Mouse (Mus musculus): ENCODE measurements around the gene Paxip1. TPM values are rescaled to one million over a fixed set of nuclear protein-coding genes. Genes with fewer than 3 reads are reported as not detected.
A peak's percentile ranks its signal among the peaks of the same experiment; 100 is the strongest.

The Paxip1 gene
- total RNA-seq, 2 experiments from 2014 or later = 40.9 to 47.9 TPM

- no peak for DNase-seq (ENCODE audit: low spot score in 2 of 2)
These were observed 60.1 kb downstream of the Paxip1 start for GRCm38 (mm10) chr5:27731392-27731791.

GRCm38 (mm10) chr5:27730666-27731065 is 60.8 kb downstream of the Paxip1 start:
- DNase-seq (ENCODE audit: low spot score in 2 of 2) = peak in 1 of 2 experiments; percentile 28

DNA sequence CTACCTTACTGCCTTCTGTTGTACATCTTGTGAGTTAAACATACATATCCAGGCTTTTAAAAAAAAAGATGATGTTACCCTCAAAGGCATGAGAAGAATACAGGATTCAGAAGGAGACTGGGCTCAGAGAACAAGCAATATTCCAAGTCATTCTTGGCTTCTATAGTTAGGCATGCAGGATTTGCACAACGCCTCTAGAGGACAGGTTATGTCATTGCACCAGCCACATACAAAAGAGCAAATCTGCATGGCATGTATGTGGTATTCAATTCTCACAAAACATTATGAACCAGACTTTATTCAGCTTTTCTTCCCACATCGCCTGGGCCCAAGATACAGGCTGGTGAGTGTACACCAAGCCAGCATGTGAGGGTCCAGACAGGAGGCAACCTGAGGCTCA is 67.0 kb downstream of the Paxip1 start:
- DNase-seq (ENCODE audit: low spot score in 2 of 2) = no peak

DNA sequence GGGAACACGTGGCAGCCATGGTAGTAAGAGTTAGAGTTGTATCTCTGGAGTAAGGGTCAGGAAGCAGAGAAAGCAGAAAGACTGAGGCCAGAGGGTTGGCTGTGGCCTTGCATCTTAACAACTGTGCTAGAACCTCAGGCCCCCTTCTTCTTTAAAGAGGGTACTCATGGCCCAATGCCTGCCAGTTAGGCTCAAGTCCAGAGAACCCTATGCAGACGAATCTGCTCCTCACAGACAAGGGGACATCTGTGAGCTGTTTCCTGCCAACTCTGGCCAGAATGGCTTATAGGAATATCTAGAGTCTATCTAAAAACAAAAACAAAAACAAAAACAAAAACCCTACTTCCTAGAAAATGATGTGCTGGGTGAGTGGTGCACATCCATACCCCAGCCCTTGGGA is 72.2 kb downstream of the Paxip1 start:
- DNase-seq (ENCODE audit: low spot score in 2 of 2) = no peak

GRCm38 (mm10) chr5:27717301-27717700 is 74.2 kb downstream of the Paxip1 start:
- DNase-seq (ENCODE audit: low spot score in 2 of 2) = peak in 1 of 2 experiments; percentile 26

- peak in 1 of 2 experiments; percentile 34 for DNase-seq (ENCODE audit: low spot score in 2 of 2)
These were observed 75.5 kb downstream of the Paxip1 start for GRCm38 (mm10) chr5:27716026-27716425.

- no peak for DNase-seq (ENCODE audit: low spot score in 2 of 2)
These were observed 77.1 kb downstream of the Paxip1 start for GRCm38 (mm10) chr5:27714356-27714755.

GRCm38 (mm10) chr5:27711461-27712192 is 79.9 kb downstream of the Paxip1 start:
- DNase-seq (ENCODE audit: low spot score in 2 of 2) = no peak

GRCm38 (mm10) chr5:27708209-27708608 is 83.3 kb downstream of the Paxip1 start:
- DNase-seq (ENCODE audit: low spot score in 2 of 2) = no peak

DNA sequence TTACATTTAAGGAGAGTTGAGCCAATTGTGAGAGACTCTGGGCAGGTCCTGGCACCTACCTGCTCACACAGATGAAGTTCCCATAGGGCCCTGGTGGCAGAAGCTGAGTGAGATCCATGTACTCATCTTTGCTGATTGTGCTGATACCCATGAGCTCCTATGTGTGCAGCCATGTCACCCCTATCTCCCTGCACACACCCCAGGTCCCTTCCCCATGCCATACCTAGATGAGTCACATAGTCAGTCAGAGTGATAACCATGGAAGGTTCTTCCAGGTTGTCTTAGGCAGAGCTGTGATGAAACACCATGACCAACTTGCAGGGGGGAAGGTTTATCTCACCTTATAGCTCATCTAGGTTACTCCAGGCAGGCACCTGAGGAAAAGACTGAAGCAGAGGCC is 84.2 kb downstream of the Paxip1 start:
- no peak for DNase-seq (ENCODE audit: low spot score in 2 of 2)

- DNase-seq (ENCODE audit: low spot score in 2 of 2) = no peak
These were observed 84.9 kb downstream of the Paxip1 start for GRCm38 (mm10) chr5:27706551-27706950.

GRCm38 (mm10) chr5:27705020-27705419 is 86.5 kb downstream of the Paxip1 start:
- no peak for DNase-seq (ENCODE audit: low spot score in 2 of 2)

DNA sequence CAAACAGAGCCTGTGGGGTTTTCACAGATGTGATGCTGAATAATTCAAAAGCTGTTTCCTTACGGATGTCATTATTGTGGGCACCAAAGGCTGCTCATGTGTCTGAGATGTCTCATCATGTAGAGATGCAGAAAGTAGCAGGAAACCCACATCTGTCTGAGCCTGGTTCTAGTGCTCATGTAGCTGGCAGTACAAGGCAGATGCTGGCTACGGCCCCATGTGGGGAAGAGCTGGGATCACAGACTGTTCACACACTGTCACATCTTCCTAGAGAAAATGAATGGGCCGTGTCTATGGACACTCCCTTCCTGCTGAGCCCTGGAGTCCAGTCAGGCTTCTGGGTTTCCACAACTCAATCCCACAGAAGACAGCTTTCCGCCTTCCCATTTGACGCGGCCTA is 89.0 kb downstream of the Paxip1 start:
- DNase-seq (ENCODE audit: low spot score in 2 of 2) = no peak

Other genes with a start within 250 kb of the Paxip1 start
- gene Htr5a, start 50.5 kb upstream of the Paxip1 start, total RNA-seq (2021) = 1 to 10 TPM; 7.3 to 7.8 TPM